Mouse (Mus musculus) cerebellum, adult 18-20 months (tissue): Measurements from ENCODE around the gene Dnajc19.
"Not testable (repeated sequence)": the region's sequence is repeated elsewhere in the genome, so short reads cannot be mapped to it uniquely, and the experiment has no call there.

Experiments used
- DNase-seq, 2 experiments: peaks; one replicate each; pipeline ENCODE4 v3.0.0; 2021

The Dnajc19 gene

GRCm38 (mm10) chr3:34080900-34081662, at the start of gene Dnajc19:
Gene Dnajc19 (minus strand): TSS chr3:34081321.
- DNase-seq, result peak; percentile 94 to 98

GRCm38 (mm10) chr3:34129957-34130356, 48.8 kb upstream of the Dnajc19 start:
- no peak for DNase-seq

- no peak for DNase-seq
Measured at GRCm38 (mm10) chr3:34121311-34121710, 40.2 kb upstream of the Dnajc19 start.

- DNase-seq, result no peak
Measured at GRCm38 (mm10) chr3:34120791-34121190, 39.7 kb upstream of the Dnajc19 start.

- DNase-seq, result no peak
Measured at GRCm38 (mm10) chr3:34119869-34120268, 38.7 kb upstream of the Dnajc19 start.

GRCm38 (mm10) chr3:34115806-34116205, 34.7 kb upstream of the Dnajc19 start:
- no peak for DNase-seq

- DNase-seq, result no peak
Measured at GRCm38 (mm10) chr3:34111941-34112685, 31.0 kb upstream of the Dnajc19 start.

GRCm38 (mm10) chr3:34107631-34108030, 26.5 kb upstream of the Dnajc19 start:
- no peak for DNase-seq

- no peak for DNase-seq
Measured at GRCm38 (mm10) chr3:34106421-34106820, 25.3 kb upstream of the Dnajc19 start.

GRCm38 (mm10) chr3:34103902-34104672, 23.0 kb upstream of the Dnajc19 start:
- DNase-seq, result no peak

GRCm38 (mm10) chr3:34102891-34103290, 21.8 kb upstream of the Dnajc19 start:
- no peak for DNase-seq

GRCm38 (mm10) chr3:34083655-34084054, 2.5 kb upstream of the Dnajc19 start:
- DNase-seq, result no peak

- peak in 1 of 2 experiments; percentile 13 for DNase-seq
Measured at GRCm38 (mm10) chr3:34081929-34082328, 808 bp upstream of the Dnajc19 start.

- DNase-seq, result no peak
Measured at GRCm38 (mm10) chr3:34076058-34076759, 4.9 kb downstream of the Dnajc19 start.

- no peak for DNase-seq
Measured at GRCm38 (mm10) chr3:34072726-34073125, 8.4 kb downstream of the Dnajc19 start.

- DNase-seq, result not testable (repeated sequence)
Measured at GRCm38 (mm10) chr3:34068943-34069342, 12.2 kb downstream of the Dnajc19 start.

- no peak for DNase-seq
Measured at GRCm38 (mm10) chr3:34062352-34062751, 18.8 kb downstream of the Dnajc19 start.

- DNase-seq, result no peak
Measured at GRCm38 (mm10) chr3:34041990-34042389, 39.1 kb downstream of the Dnajc19 start.

- DNase-seq, result no peak
Measured at GRCm38 (mm10) chr3:34035706-34036105, 45.4 kb downstream of the Dnajc19 start.

- no peak for DNase-seq
Measured at GRCm38 (mm10) chr3:34034803-34035202, 46.3 kb downstream of the Dnajc19 start.

- DNase-seq, result no peak
Measured at GRCm38 (mm10) chr3:34033720-34034364, 47.3 kb downstream of the Dnajc19 start.

- no peak for DNase-seq
Measured at GRCm38 (mm10) chr3:34030601-34031000, 50.5 kb downstream of the Dnajc19 start.
